Mouse (Mus musculus) C2C12 (cell line): ENCODE data around the gene Gm20388. TPM values are rescaled to one million over a fixed set of nuclear protein-coding genes. Genes with fewer than 3 reads are reported as not detected.

ENCODE experiments used
- H3K27me3 ChIP-seq: one replicate; pipeline ENCODE4 v1.6.1; 2011; ENCODE audit not compliant: control insufficient read depth, insufficient read depth, insufficient read length
- H3K36me3 ChIP-seq: one replicate; pipeline ENCODE4 v1.6.1; 2011; ENCODE audit not compliant: control insufficient read depth, insufficient read depth
- H3K4me3 ChIP-seq: one replicate; pipeline ENCODE4 v1.5.1; 2011; ENCODE audit warnings: mild to moderate bottlenecking, control low read depth; ENCODE audit not compliant: poor library complexity, insufficient read depth, severe bottlenecking
- H3K79me2 ChIP-seq: one replicate; pipeline ENCODE4 v1.6.1; 2011; ENCODE audit not compliant: control insufficient read depth, insufficient read depth
- H3K79me3 ChIP-seq: one replicate; pipeline ENCODE4 v1.6.1; 2011; ENCODE audit warnings: low read depth, control low read depth
- H3ac ChIP-seq: one replicate; pipeline ENCODE3; 2011; ENCODE audit warnings: low read depth; ENCODE audit not compliant: control insufficient read depth, insufficient read length
- CEBPB ChIP-seq: IDR thresholded peaks from one replicate; pipeline ENCODE4 v1.6.1; 2011; ENCODE audit warnings: low read depth, mild to moderate bottlenecking, control low read depth, moderate library complexity
- CTCF ChIP-seq: IDR thresholded peaks from one replicate; pipeline ENCODE4 v1.5.1; 2011; ENCODE audit not compliant: control insufficient read depth, insufficient read depth, insufficient read length
- FOSL1 ChIP-seq: IDR thresholded peaks from one replicate; pipeline ENCODE4 v1.8.0; 2011; ENCODE audit warnings: mild to moderate bottlenecking, low read length; ENCODE audit not compliant: poor library complexity, insufficient read depth, severe bottlenecking
- MAX ChIP-seq: IDR thresholded peaks from one replicate; pipeline ENCODE4 v1.6.1; 2011; ENCODE audit warnings: mild to moderate bottlenecking, control low read depth
- MYOD1 ChIP-seq: IDR thresholded peaks from one replicate; pipeline ENCODE4 v1.6.1; 2011; ENCODE audit warnings: low read depth; ENCODE audit not compliant: control insufficient read depth, insufficient read length
- MYOG ChIP-seq: IDR thresholded peaks from one replicate; pipeline ENCODE4 v1.6.1; 2011; ENCODE audit not compliant: control insufficient read depth, insufficient read length; ENCODE audit errors: extremely low read depth
- USF1 ChIP-seq: IDR thresholded peaks from one replicate; pipeline ENCODE4 v1.6.1; 2011; ENCODE audit warnings: low read depth, mild to moderate bottlenecking, control low read depth, moderate library complexity
- polyA plus RNA-seq: library from polyadenylated mRNA; unstranded; fragments of >200 nt; fragmentation: generic; extraction: Trizol; gene quantifications from one replicate; pipeline ENCODE4 v1.2.1, GENCODE M21; 2012; ENCODE audit warnings: missing spikeins

Gm20388 gene
- polyA plus RNA-seq, 1 experiment: 15.0 TPM

GRCm38 (mm10) chr8:120308553-120308952 lies 397.9 kb downstream of the Gm20388 start:
- TF ChIP-seq USF1: no peak
- TF ChIP-seq MAX: peak; percentile 44
- no peaks in the 10 kb centered on the region for H3K27me3 ChIP-seq
- no peak overlapping the region for H3ac ChIP-seq
- peaks cover 20% of the 10 kb centered on the region for H3K79me2 ChIP-seq
- peaks cover 4% of the 10 kb centered on the region for H3K79me3 ChIP-seq
- H3K4me3 ChIP-seq: no peak overlapping the region
- no peaks in the 10 kb centered on the region for H3K36me3 ChIP-seq

GRCm38 (mm10) chr8:120309326-120309725 lies 398.7 kb downstream of the Gm20388 start:
- Histone ChIP-seq H3K79me3 (peaks cover 4% of the 10 kb centered on the region), H3K36me3 (no peaks in the 10 kb centered on the region), H3ac (no peak overlapping the region), H3K4me3 (no peak overlapping the region), H3K79me2 (peaks cover 20% of the 10 kb centered on the region), H3K27me3 (no peaks in the 10 kb centered on the region)
- TF ChIP-seq MYOD1 (no peak), FOSL1 (no peak), CEBPB (peak; percentile 51)

GRCm38 (mm10) chr8:120310063-120310462 lies 399.4 kb downstream of the Gm20388 start:
- Histone ChIP-seq H3K4me3 (no peak overlapping the region), H3K79me3 (peaks cover 4% of the 10 kb centered on the region), H3K36me3 (no peaks in the 10 kb centered on the region), H3ac (no peak overlapping the region), H3K79me2 (peaks cover 20% of the 10 kb centered on the region), H3K27me3 (no peaks in the 10 kb centered on the region)
- TF ChIP-seq MAX (no peak), CEBPB (no peak), MYOD1 (no peak), USF1 (no peak), MYOG (no peak), CTCF (no peak), FOSL1 (no peak)

GRCm38 (mm10) chr8:120312452-120312851 lies 401.8 kb downstream of the Gm20388 start:
- TF ChIP-seq MYOD1: no peak
- no peak for TF ChIP-seq FOSL1
- no peak for TF ChIP-seq CTCF
- TF ChIP-seq USF1: no peak
- no peak for TF ChIP-seq CEBPB
- no peak for TF ChIP-seq MYOG
- TF ChIP-seq MAX: no peak
- H3K79me2 ChIP-seq: peaks cover 22% of the 10 kb centered on the region
- no peak overlapping the region for H3K4me3 ChIP-seq
- no peak overlapping the region for H3ac ChIP-seq
- H3K36me3 ChIP-seq: no peaks in the 10 kb centered on the region
- H3K27me3 ChIP-seq: no peaks in the 10 kb centered on the region
- H3K79me3 ChIP-seq: peaks cover 7% of the 10 kb centered on the region

GRCm38 (mm10) chr8:120313674-120314073 lies 403.0 kb downstream of the Gm20388 start:
- no peaks in the 10 kb centered on the region for H3K36me3 ChIP-seq
- TF ChIP-seq MYOD1: no peak
- TF ChIP-seq USF1: no peak
- no peak for TF ChIP-seq CEBPB
- TF ChIP-seq FOSL1: no peak
- no peak for TF ChIP-seq CTCF
- no peak for TF ChIP-seq MYOG
- no peak for TF ChIP-seq MAX

GRCm38 (mm10) chr8:120314932-120315331 lies 404.3 kb downstream of the Gm20388 start:
- Histone ChIP-seq H3K79me2 (peaks cover 24% of the 10 kb centered on the region), H3K4me3 (no peak overlapping the region), H3K27me3 (no peaks in the 10 kb centered on the region), H3K79me3 (peaks cover 7% of the 10 kb centered on the region), H3ac (no peak overlapping the region), H3K36me3 (no peaks in the 10 kb centered on the region)
- TF ChIP-seq FOSL1: no peak
- TF ChIP-seq CEBPB: no peak
- TF ChIP-seq MAX: no peak
- no peak for TF ChIP-seq MYOD1
- no peak for TF ChIP-seq MYOG
- TF ChIP-seq USF1: no peak
- no peak for TF ChIP-seq CTCF

More at GRCm38 (mm10) chr8:120313674-120314073, 403.0 kb downstream of the Gm20388 start:
- Histone ChIP-seq H3K79me3 (peaks cover 7% of the 10 kb centered on the region), H3K4me3 (no peak overlapping the region), H3K79me2 (peaks cover 27% of the 10 kb centered on the region), H3K27me3 (no peaks in the 10 kb centered on the region), H3ac (no peak overlapping the region)
